Mouse (Mus musculus): ENCODE results near the gene Mettl1. TPM values are rescaled to one million over a fixed set of nuclear protein-coding genes. Genes with fewer than 3 reads are reported as not detected.
A peak's percentile ranks its signal among the peaks of the same experiment; 100 is the strongest.

Mettl1 gene
- polyA plus RNA-seq, 2 experiments = 48.6 to 59.1 TPM

DNA sequence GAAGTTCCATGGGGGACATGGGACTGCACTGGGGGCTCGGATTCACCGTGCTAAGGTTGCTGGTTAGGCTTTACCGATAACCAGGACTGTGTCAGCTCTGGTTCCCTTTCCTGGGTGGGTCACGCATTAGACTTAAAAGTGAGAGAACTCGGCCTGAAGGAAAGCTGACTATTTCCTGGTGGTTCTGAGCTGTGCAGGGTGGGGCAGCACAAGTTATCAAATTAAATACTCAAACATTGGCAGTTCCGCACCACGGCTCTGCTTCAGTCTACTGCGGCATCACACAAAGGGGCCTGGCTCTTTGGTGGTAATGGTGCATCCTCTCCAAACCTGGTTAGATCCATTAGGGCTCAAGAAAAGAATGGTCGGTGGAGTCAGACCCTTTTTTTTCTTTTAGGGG lies 39.9 kb upstream of the Mettl1 start:
- WGBS = 83% methylated on average over 9 of the region's 9 CpGs
- Histone ChIP-seq H3K9me3 (ENCODE audit: control insufficient read depth, low read length) (no peaks in the 10 kb centered on the region), H3K27me3 (ENCODE audit: control insufficient read depth, insufficient read depth, low read length) (no peaks in the 10 kb centered on the region), H3K27ac (replicated peaks; ENCODE audit: low read depth, low read length) (no peak overlapping the region), H3K4me2 (replicated peaks; ENCODE audit: low read depth, low read length, severe bottlenecking) (no peak overlapping the region), H3K4me3 (replicated peaks; ENCODE audit: low read length) (no peak overlapping the region), H3K4me1 (ENCODE audit: control insufficient read depth, insufficient read depth, low read length) (no peaks in the 10 kb centered on the region), H3K36me3 (ENCODE audit: control insufficient read depth, insufficient read depth, low read length) (peaks cover 35% of the 10 kb centered on the region), H3K9ac (ENCODE audit: low read depth, low read length, severe bottlenecking) (no peak overlapping the region)
- DNase-seq (ENCODE audit: low spot score) = no peak
- no peak for TF ChIP-seq POLR2A (IDR thresholded peaks at IDR 0.05; ENCODE audit: borderline replicate concordance, extremely low read depth, insufficient read depth, insufficient read length)
- no peak for ATAC-seq (ENCODE audit: low FRiP score, low read depth)

DNA sequence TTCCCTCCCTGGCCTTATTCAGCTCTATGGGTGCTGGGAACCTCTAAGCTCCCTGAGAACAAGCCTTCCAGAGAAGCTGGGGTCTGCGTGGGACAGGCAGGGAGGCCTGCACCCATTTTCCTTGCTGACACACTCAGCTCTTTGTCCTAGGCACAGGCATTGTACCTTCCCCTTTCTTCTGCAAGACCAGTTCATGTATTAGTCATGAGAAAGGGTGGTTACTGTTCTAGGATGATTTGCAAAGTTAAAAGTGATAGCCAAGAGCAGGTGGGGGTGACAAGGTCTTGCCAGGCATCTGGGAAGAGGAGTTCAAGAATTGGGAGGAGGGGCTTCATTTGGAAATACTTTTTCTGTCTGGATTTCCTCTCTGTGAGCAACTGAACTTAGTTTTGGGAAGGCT lies 39.2 kb upstream of the Mettl1 start:
- 100% methylated on average over 1 of the region's 1 CpGs for WGBS

DNA sequence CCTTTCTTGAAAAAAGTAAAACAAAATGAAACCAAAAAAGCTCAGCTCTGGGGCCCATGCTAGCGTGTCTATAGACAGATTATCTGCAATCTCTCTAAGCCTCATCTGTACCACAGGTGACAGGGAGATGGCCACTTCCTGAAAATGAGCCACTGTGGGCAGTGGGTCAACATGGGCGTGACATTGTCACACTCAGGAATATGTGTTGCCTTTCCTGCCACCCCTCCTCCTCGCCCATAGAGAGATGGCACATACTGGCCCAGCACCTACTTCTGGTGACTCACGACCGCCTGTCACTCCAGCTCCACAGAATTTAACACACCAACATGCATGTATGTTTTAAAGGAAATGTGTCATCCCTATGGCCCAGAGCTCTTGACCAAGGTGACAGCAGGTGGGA lies 38.4 kb upstream of the Mettl1 start:
- Histone ChIP-seq H3K27me3 (ENCODE audit: control insufficient read depth, insufficient read depth, low read length) (no peaks in the 10 kb centered on the region), H3K4me1 (ENCODE audit: control insufficient read depth, insufficient read depth, low read length) (no peaks in the 10 kb centered on the region), H3K27ac (replicated peaks; ENCODE audit: low read depth, low read length) (no peak overlapping the region), H3K9ac (ENCODE audit: low read depth, low read length, severe bottlenecking) (no peak overlapping the region), H3K4me3 (replicated peaks; ENCODE audit: low read length) (no peak overlapping the region), H3K4me2 (replicated peaks; ENCODE audit: low read depth, low read length, severe bottlenecking) (no peak overlapping the region), H3K9me3 (ENCODE audit: control insufficient read depth, low read length) (no peaks in the 10 kb centered on the region), H3K36me3 (ENCODE audit: control insufficient read depth, insufficient read depth, low read length) (peaks cover 28% of the 10 kb centered on the region)
- no peak for DNase-seq (ENCODE audit: low spot score)
- 85% methylated on average over 5 of the region's 5 CpGs for WGBS
- ATAC-seq (ENCODE audit: low FRiP score, low read depth) = no peak
- TF ChIP-seq POLR2A (IDR thresholded peaks at IDR 0.05; ENCODE audit: borderline replicate concordance, extremely low read depth, insufficient read depth, insufficient read length) = no peak

More for the DNA sequence above, 39.2 kb upstream of the Mettl1 start:
- Histone ChIP-seq H3K9ac (ENCODE audit: low read depth, low read length, severe bottlenecking) (no peak overlapping the region), H3K36me3 (ENCODE audit: control insufficient read depth, insufficient read depth, low read length) (peaks cover 35% of the 10 kb centered on the region), H3K27me3 (ENCODE audit: control insufficient read depth, insufficient read depth, low read length) (no peaks in the 10 kb centered on the region), H3K4me1 (ENCODE audit: control insufficient read depth, insufficient read depth, low read length) (no peaks in the 10 kb centered on the region), H3K9me3 (ENCODE audit: control insufficient read depth, low read length) (no peaks in the 10 kb centered on the region), H3K4me2 (replicated peaks; ENCODE audit: low read depth, low read length, severe bottlenecking) (no peak overlapping the region), H3K27ac (replicated peaks; ENCODE audit: low read depth, low read length) (no peak overlapping the region), H3K4me3 (replicated peaks; ENCODE audit: low read length) (no peak overlapping the region)
- DNase-seq (ENCODE audit: low spot score) (no peak), ATAC-seq (ENCODE audit: low FRiP score, low read depth) (no peak)
- no peak for TF ChIP-seq POLR2A (IDR thresholded peaks at IDR 0.05; ENCODE audit: borderline replicate concordance, extremely low read depth, insufficient read depth, insufficient read length)

DNA sequence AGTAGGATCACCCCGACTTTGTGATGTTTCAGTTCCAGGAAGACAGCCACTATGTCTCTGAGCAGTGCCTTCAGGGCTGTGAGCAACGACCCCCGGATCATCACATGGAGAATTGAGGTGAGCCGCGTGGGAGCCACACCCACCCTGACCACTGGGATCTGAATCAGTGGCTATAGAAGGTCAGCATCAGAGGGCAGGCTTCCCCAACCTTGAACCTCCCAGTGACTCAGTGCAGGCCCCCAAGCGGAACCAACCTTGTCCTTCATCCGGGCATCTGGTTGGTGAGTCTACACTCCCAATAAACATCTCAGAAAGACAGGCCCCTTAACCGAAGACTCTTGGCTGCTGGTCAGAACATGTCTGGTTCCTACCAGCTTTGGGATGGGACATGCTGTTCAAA lies 37.9 kb upstream of the Mettl1 start:
- DNase-seq (ENCODE audit: low spot score) = no peak
- no peak overlapping the region for H3K9ac ChIP-seq (ENCODE audit: low read depth, low read length, severe bottlenecking)
- H3K4me1 ChIP-seq (ENCODE audit: control insufficient read depth, insufficient read depth, low read length) = no peaks in the 10 kb centered on the region
- no peak overlapping the region; the same call in 1 of the 2 replicates for H3K27ac ChIP-seq (replicated peaks; ENCODE audit: low read depth, low read length)
- 83% methylated on average over 8 of the region's 8 CpGs for WGBS
- no peak overlapping the region for H3K4me2 ChIP-seq (replicated peaks; ENCODE audit: low read depth, low read length, severe bottlenecking)
- H3K36me3 ChIP-seq (ENCODE audit: control insufficient read depth, insufficient read depth, low read length) = peaks cover 23% of the 10 kb centered on the region
- no peaks in the 10 kb centered on the region for H3K27me3 ChIP-seq (ENCODE audit: control insufficient read depth, insufficient read depth, low read length)
- no peak for TF ChIP-seq POLR2A (IDR thresholded peaks at IDR 0.05; ENCODE audit: borderline replicate concordance, extremely low read depth, insufficient read depth, insufficient read length)
- no peak for ATAC-seq (ENCODE audit: low FRiP score, low read depth)
- no peak overlapping the region for H3K4me3 ChIP-seq (replicated peaks; ENCODE audit: low read length)
- H3K9me3 ChIP-seq (ENCODE audit: control insufficient read depth, low read length) = no peaks in the 10 kb centered on the region

DNA sequence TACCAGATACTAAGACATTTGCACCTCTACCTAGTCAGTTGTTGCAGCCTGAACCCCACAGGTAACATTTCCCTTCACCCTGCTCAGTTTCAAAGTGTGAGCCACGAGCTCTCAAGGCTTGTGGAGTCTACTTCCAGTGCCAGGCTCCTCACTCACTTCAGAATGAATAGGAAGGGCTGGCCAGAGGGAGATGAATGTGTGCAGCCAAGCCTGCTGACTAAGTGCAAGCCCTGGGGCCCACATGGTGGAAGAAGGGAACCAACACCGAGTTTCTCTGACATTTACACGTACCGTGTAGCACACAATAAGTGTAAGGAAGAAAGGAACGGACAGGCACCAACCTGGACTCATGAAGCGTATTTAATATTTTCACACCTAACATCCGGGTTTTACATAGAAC lies 37.4 kb upstream of the Mettl1 start:
- no peak for ATAC-seq (ENCODE audit: low FRiP score, low read depth)

DNA sequence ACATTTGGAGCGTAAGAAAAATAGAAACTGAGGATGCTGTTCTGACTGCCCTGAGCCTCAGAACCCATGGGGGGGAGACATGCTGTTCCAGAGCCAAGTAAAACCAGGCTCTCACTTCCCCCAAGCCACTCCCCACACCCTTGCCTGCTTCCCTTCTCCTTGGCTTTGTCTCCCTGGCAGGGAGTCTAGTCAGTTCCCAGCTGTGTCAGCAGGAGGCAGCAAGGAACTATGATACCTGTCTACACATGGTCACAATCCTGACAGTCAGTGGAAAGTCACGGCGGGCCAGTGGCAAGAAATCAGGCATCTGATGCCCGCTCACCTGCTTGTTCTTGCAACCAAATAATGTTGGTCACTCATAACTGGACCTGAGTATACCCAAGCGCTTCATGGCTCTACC lies 24.7 kb upstream of the Mettl1 start:
- no peak overlapping the region for H3K4me3 ChIP-seq (replicated peaks; ENCODE audit: low read length)
- H3K36me3 ChIP-seq (ENCODE audit: control insufficient read depth, insufficient read depth, low read length) = no peaks in the 10 kb centered on the region; the same call in 1 of the 2 replicates
- no peaks in the 10 kb centered on the region for H3K9me3 ChIP-seq (ENCODE audit: control insufficient read depth, low read length)
- H3K4me2 ChIP-seq (replicated peaks; ENCODE audit: low read depth, low read length, severe bottlenecking) = no peak overlapping the region
- peak overlapping the region; percentile 25; the same call in 1 of the 2 replicates for H3K9ac ChIP-seq (ENCODE audit: low read depth, low read length, severe bottlenecking)
- H3K27me3 ChIP-seq (ENCODE audit: control insufficient read depth, insufficient read depth, low read length) = no peaks in the 10 kb centered on the region
- 0 out of 2 replicates have a peak overlapping the region, but pooled peaks have one; percentile 43 for H3K27ac ChIP-seq (replicated peaks; ENCODE audit: low read depth, low read length)
- H3K4me1 ChIP-seq (ENCODE audit: control insufficient read depth, insufficient read depth, low read length) = peaks cover 9% of the 10 kb centered on the region
- ATAC-seq (ENCODE audit: low FRiP score, low read depth) = peak; percentile 43; the same call in 1 of the 2 replicates
- no peak for TF ChIP-seq POLR2A (IDR thresholded peaks at IDR 0.05; ENCODE audit: borderline replicate concordance, extremely low read depth, insufficient read depth, insufficient read length)
- WGBS = 49% methylated on average over 5 of the region's 5 CpGs
- peak; percentile 33 for DNase-seq (ENCODE audit: low spot score)

More for the DNA sequence above, 37.4 kb upstream of the Mettl1 start:
- H3K4me3 ChIP-seq (replicated peaks; ENCODE audit: low read length) = no peak overlapping the region
- H3K9ac ChIP-seq (ENCODE audit: low read depth, low read length, severe bottlenecking) = no peak overlapping the region
- H3K27ac ChIP-seq (replicated peaks; ENCODE audit: low read depth, low read length) = no peak overlapping the region; the same call in 1 of the 2 replicates
- H3K4me1 ChIP-seq (ENCODE audit: control insufficient read depth, insufficient read depth, low read length) = no peaks in the 10 kb centered on the region
- TF ChIP-seq POLR2A (IDR thresholded peaks at IDR 0.05; ENCODE audit: borderline replicate concordance, extremely low read depth, insufficient read depth, insufficient read length) = no peak
- H3K9me3 ChIP-seq (ENCODE audit: control insufficient read depth, low read length) = no peaks in the 10 kb centered on the region
- DNase-seq (ENCODE audit: low spot score) = no peak
- H3K27me3 ChIP-seq (ENCODE audit: control insufficient read depth, insufficient read depth, low read length) = no peaks in the 10 kb centered on the region
- 85% methylated on average over 7 of the region's 7 CpGs for WGBS
- H3K4me2 ChIP-seq (replicated peaks; ENCODE audit: low read depth, low read length, severe bottlenecking) = no peak overlapping the region
- H3K36me3 ChIP-seq (ENCODE audit: control insufficient read depth, insufficient read depth, low read length) = peaks cover 18% of the 10 kb centered on the region

All from limb, embryonic 14.5 days (tissue).